Comparison of ENCODE assay signal across 9 mouse cellular contexts in the genomic region with DNA sequence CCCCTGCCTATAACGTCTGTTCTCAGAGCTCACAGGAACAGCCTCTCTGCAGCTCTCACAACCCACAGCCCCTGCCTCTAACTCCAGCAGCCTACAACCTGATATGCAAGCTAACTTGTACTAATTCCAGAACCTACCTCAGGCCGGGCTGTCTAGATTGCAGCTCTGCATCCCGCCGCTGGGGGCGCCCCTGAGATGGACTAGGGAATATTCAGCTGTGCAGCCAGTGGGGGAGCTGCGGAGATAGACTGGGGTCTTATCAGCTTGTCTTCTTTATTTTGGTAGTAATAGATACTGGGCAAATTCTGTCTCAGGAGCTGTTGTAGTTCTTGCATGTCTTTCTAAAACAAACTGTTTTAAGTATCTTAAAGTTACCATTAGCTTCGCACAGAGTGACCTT.
DNase-seq lines count a peak whose midpoint lies in the region; ATAC-seq and TF ChIP-seq lines count a peak whose summit lies in the region.
"Had no signal": no experiment of that assay in that cellular context is flagged by ENCODE, and none has a peak within 500 bp of the region (broad histone marks: within the 10 kb centered on the region; RNA-seq: fewer than 3 reads in every experiment).

No protein-coding gene starts in this region.

- H3K36me3 ChIP-seq in kidney, embryonic 15.5 days, result no peaks in the 10 kb centered on the region
- no peaks in the 10 kb centered on the region for H3K36me3 ChIP-seq in ES-Bruce4 (ENCODE audit: control insufficient read depth, insufficient read depth, low read length, poor library complexity, severe bottlenecking)
- H3K36me3 ChIP-seq in limb, embryonic 11.5 days (ENCODE audit: control insufficient read depth, insufficient read depth, low read length), result no peaks in the 10 kb centered on the region
- no peaks in the 10 kb centered on the region for H3K36me3 ChIP-seq in small intestine, adult 2 months (ENCODE audit: control insufficient read depth, insufficient read depth, low read length)
- H3K36me3 ChIP-seq: lung, embryonic 15.5 days; stomach, embryonic 15.5 days had no signal

- no peak for TF ChIP-seq POLR2A in ES-Bruce4 (IDR thresholded peaks at IDR 0.05; ENCODE audit: insufficient read depth, low read length)
- no peak for TF ChIP-seq POLR2A in small intestine, adult 2 months (IDR thresholded peaks at IDR 0.05; ENCODE audit: low read depth, low read length)

- TF ChIP-seq EP300 in ES-Bruce4 (IDR thresholded peaks at IDR 0.05; ENCODE audit: insufficient read depth, low read depth, low read length), result no peak

- no peaks in the 10 kb centered on the region for H3K4me1 ChIP-seq in kidney, embryonic 15.5 days
- H3K4me1 ChIP-seq in ES-Bruce4 (ENCODE audit: control insufficient read depth, insufficient read depth, low read length), result no peaks in the 10 kb centered on the region
- H3K4me1 ChIP-seq in limb, embryonic 11.5 days (ENCODE audit: control insufficient read depth, insufficient read depth, low read length), result 0 out of 2 replicates have a peak, but pooled peaks cover 2% of the 10 kb centered on the region
- peaks cover 11% of the 10 kb centered on the region; the same call in 1 of the 2 replicates for H3K4me1 ChIP-seq in small intestine, adult 2 months (ENCODE audit: control insufficient read depth, insufficient read depth, insufficient read length, low read length)
- H3K4me1 ChIP-seq: lung, embryonic 15.5 days; stomach, embryonic 15.5 days had no signal

- H3K9ac ChIP-seq in kidney, embryonic 15.5 days, result no peak overlapping the region
- H3K9ac ChIP-seq in ES-Bruce4 (ENCODE audit: low read depth, poor library complexity, severe bottlenecking), result no peak overlapping the region
- H3K9ac ChIP-seq in limb, embryonic 11.5 days (ENCODE audit: low read length), result no peak overlapping the region
- H3K9ac ChIP-seq: lung, embryonic 15.5 days; stomach, embryonic 15.5 days had no signal

- H3K9me3 ChIP-seq in kidney, embryonic 15.5 days (replicated peaks), result no peaks in the 10 kb centered on the region
- H3K9me3 ChIP-seq in ES-Bruce4 (replicated peaks; ENCODE audit: control insufficient read depth, insufficient read depth, low read length, poor library complexity, severe bottlenecking), result peaks cover 3% of the 10 kb centered on the region; the same call in 1 of the 2 replicates
- H3K9me3 ChIP-seq in limb, embryonic 11.5 days (ENCODE audit: control insufficient read depth, low read length), result no peaks in the 10 kb centered on the region
- H3K9me3 ChIP-seq: lung, embryonic 15.5 days; stomach, embryonic 15.5 days had no signal

- 29% methylated on average over 7 of the region's 7 CpGs for WGBS in kidney, embryonic 15.5 days
- 41% methylated on average over 7 of the region's 7 CpGs for WGBS in limb, embryonic 11.5 days
- WGBS in small intestine, adult 2 months, result 38% methylated on average over 7 of the region's 7 CpGs

- ATAC-seq in kidney, embryonic 15.5 days (replicated peaks; ENCODE audit: low FRiP score), result no peak
- no peak for ATAC-seq in limb, embryonic 11.5 days (ENCODE audit: insufficient number of reproducible peaks, low FRiP score, low TSS enrichment, low read depth)

- no peak overlapping the region for H3K4me3 ChIP-seq in kidney, embryonic 15.5 days (replicated peaks)
- no peak overlapping the region for H3K4me3 ChIP-seq in ES-Bruce4 (ENCODE audit: low read depth, low read length)
- H3K4me3 ChIP-seq in limb, embryonic 11.5 days (ENCODE audit: low read depth, low read length), result no peak overlapping the region
- no peak overlapping the region for H3K4me3 ChIP-seq in small intestine, adult 2 months (ENCODE audit: low read depth, low read length)
- H3K4me3 ChIP-seq: lung, embryonic 15.5 days; stomach, embryonic 15.5 days had no signal

- DNase-seq in kidney, adult 9 months, result peak; percentile 17
- DNase-seq in T-cell, adult 2 months (ENCODE audit: low spot score), result peak; percentile 26
- DNase-seq in limb, embryonic 11.5 days (ENCODE audit: low spot score), result peak; percentile 51
- no peak for DNase-seq in frontal cortex, postnatal 25 days (ENCODE audit: low spot score in 2 of 2)

- no peak overlapping the region for H3K27ac ChIP-seq in kidney, embryonic 15.5 days
- H3K27ac ChIP-seq in ES-Bruce4 (ENCODE audit: insufficient read depth, low read length), result no peak overlapping the region
- H3K27ac ChIP-seq in limb, embryonic 11.5 days (replicated peaks; ENCODE audit: low read depth, low read length), result no peak overlapping the region
- no peak overlapping the region for H3K27ac ChIP-seq in small intestine, adult 2 months (ENCODE audit: insufficient read depth, low read depth, low read length)
- H3K27ac ChIP-seq: lung, embryonic 15.5 days; stomach, embryonic 15.5 days had no signal

- peak; percentile 86 for TF ChIP-seq CTCF in ES-Bruce4 (IDR thresholded peaks at IDR 0.05; ENCODE audit: low read depth, low read length)
- TF ChIP-seq CTCF in small intestine, adult 2 months (IDR thresholded peaks at IDR 0.05; ENCODE audit: extremely low read depth, insufficient read length, insufficient replicate concordance, low read depth, low read length), result peak; percentile 67; the same call in 1 of the 2 replicates

- no peak overlapping the region for H3K4me2 ChIP-seq in kidney, embryonic 15.5 days
- H3K4me2 ChIP-seq in limb, embryonic 11.5 days (ENCODE audit: low read depth, severe bottlenecking), result no peak overlapping the region
- H3K4me2 ChIP-seq: lung, embryonic 15.5 days; stomach, embryonic 15.5 days had no signal

- no peaks in the 10 kb centered on the region for H3K27me3 ChIP-seq in kidney, embryonic 15.5 days
- H3K27me3 ChIP-seq in ES-Bruce4 (ENCODE audit: control insufficient read depth, insufficient read depth, low read length, poor library complexity, severe bottlenecking), result no peaks in the 10 kb centered on the region
- H3K27me3 ChIP-seq in limb, embryonic 11.5 days (ENCODE audit: control insufficient read depth, insufficient read depth, low read length), result no peaks in the 10 kb centered on the region
- no peaks in the 10 kb centered on the region for H3K27me3 ChIP-seq in small intestine, adult 2 months (ENCODE audit: control insufficient read depth, insufficient read depth, low read length)
- H3K27me3 ChIP-seq: lung, embryonic 15.5 days; stomach, embryonic 15.5 days had no signal

Comparison
In these comparisons a context has a peak if more than half of its experiments do, and no peak if none do; other contexts are left out.
1. DNase-seq: peak in kidney, adult 9 months (single experiment), T-cell, adult 2 months (single experiment) and limb, embryonic 11.5 days (single experiment); none in frontal cortex, postnatal 25 days (0 of 2).